Mouse (Mus musculus) embryonic facial prominence, embryonic 14.5 days (tissue): ENCODE results near the gene Gm19668. TPM values are rescaled to one million over a fixed set of nuclear protein-coding genes. Genes with fewer than 3 reads are reported as not detected.
"Not testable (repeated sequence)": the region's sequence is repeated elsewhere in the genome, so short reads cannot be mapped to it uniquely, and the experiment has no call there.

Experiments used
- ATAC-seq: fragments of 200-750 bp; cut with Nextera tagmentation; 2 replicates; pipeline ENCODE4 v1.8.0; 2017; ENCODE audit warnings: low read depth, moderate number of reproducible peaks, moderate TSS enrichment
- DNase-seq: peaks from one replicate; pipeline ENCODE4 v3.0.0-alpha.2; 2015; ENCODE audit warnings: low spot score
- H3K27ac ChIP-seq: fragments of 300-500 bp; sonication (generic); replicated peaks from 2 replicates; pipeline ENCODE4 v1.5.1; 2014; ENCODE audit warnings: low read depth, mild to moderate bottlenecking, low read length, moderate library complexity
- H3K27me3 ChIP-seq: fragments of 300-500 bp; sonication (generic); replicated peaks from 2 replicates; pipeline ENCODE4 v1.6.1; 2014; ENCODE audit warnings: low read length; ENCODE audit not compliant: control insufficient read depth, insufficient read depth
- H3K36me3 ChIP-seq: fragments of 300-500 bp; sonication (generic); 2 replicates; pipeline ENCODE4 v1.6.1; 2014; ENCODE audit warnings: low read length, mixed read lengths; ENCODE audit not compliant: control insufficient read depth, insufficient read depth
- H3K4me1 ChIP-seq: fragments of 300-500 bp; sonication (generic); 2 replicates; pipeline ENCODE4 v1.6.1; 2014; ENCODE audit warnings: antibody characterized with exemption, low read length; ENCODE audit not compliant: control insufficient read depth, insufficient read depth
- H3K4me2 ChIP-seq: fragments of 300-500 bp; sonication (generic); 2 replicates; pipeline ENCODE4 v1.6.1; 2014; ENCODE audit warnings: low read depth, mild to moderate bottlenecking, low read length, moderate library complexity, mixed read lengths
- H3K4me3 ChIP-seq: fragments of 300-500 bp; sonication (generic); 2 replicates; pipeline ENCODE4 v1.5.1; 2014; ENCODE audit warnings: low read depth, mild to moderate bottlenecking, low read length
- H3K9ac ChIP-seq: fragments of 300-500 bp; sonication (generic); 2 replicates; pipeline ENCODE4 v1.6.1; 2014; ENCODE audit warnings: low read depth, mild to moderate bottlenecking, low read length, moderate library complexity, mixed read lengths
- H3K9me3 ChIP-seq: fragments of 300-500 bp; sonication (generic); 2 replicates; pipeline ENCODE4 v1.6.1; 2016; ENCODE audit warnings: low read length; ENCODE audit not compliant: control insufficient read depth
- WGBS: fragments of 180-500 bp; shearing (Covaris S2); extraction: QIAGEN DNeasy Blood & Tissue Kit; methylation state at CpG from one replicate; pipeline ENCODE4 v1.1.7; 2014; 5-methylcytosine and 5-hydroxymethylcytosine counted together
- polyA plus RNA-seq: library from polyadenylated mRNA; unstranded; fragments of >200 nt; fragmentation: Nextera tagmentation; extraction: Ambion mirVana; gene quantifications from 2 replicates; pipeline ENCODE4 v1.2.1, GENCODE M21; 2014

Gm19668 gene
- polyA plus RNA-seq, 1 experiment from 2014 or later, result not detected

- no peaks in the 10 kb centered on the region for H3K27me3 ChIP-seq
- no peak overlapping the region for H3K9ac ChIP-seq
- ATAC-seq, result no peak
- WGBS, result 27% methylated on average over 5 of the region's 5 CpGs
- H3K4me2 ChIP-seq, result no peak overlapping the region
- no peak overlapping the region for H3K27ac ChIP-seq
- H3K9me3 ChIP-seq, result no peaks in the 10 kb centered on the region
- no peaks in the 10 kb centered on the region for H3K4me1 ChIP-seq
- H3K36me3 ChIP-seq, result no peaks in the 10 kb centered on the region
- no peak overlapping the region for H3K4me3 ChIP-seq
- no peak for DNase-seq
Measured at GRCm38 (mm10) chr10:77815514-77815913, 16.6 kb upstream of the Gm19668 start.

GRCm38 (mm10) chr10:77814382-77814781, 15.4 kb upstream of the Gm19668 start, which contains the start of gene Gm2696:
TSS of gene Gm2696 (plus strand) at chr10:77814682.
- DNase-seq (no peak), ATAC-seq (no peak)
- no peaks in the 10 kb centered on the region for H3K4me1 ChIP-seq
- no peaks in the 10 kb centered on the region for H3K36me3 ChIP-seq
- H3K9me3 ChIP-seq, result no peaks in the 10 kb centered on the region
- no peak within 1 kb of the TSS for H3K4me2 ChIP-seq
- no peaks in the 10 kb centered on the region for H3K27me3 ChIP-seq
- H3K27ac ChIP-seq, result no peak within 1 kb of the TSS
- WGBS, result 39% methylated on average over 3 of the region's 4 CpGs
- H3K4me3 ChIP-seq, result no peak within 1 kb of the TSS
- no peak within 1 kb of the TSS for H3K9ac ChIP-seq

- Histone ChIP-seq H3K36me3 (no peaks in the 10 kb centered on the region), H3K4me1 (no peaks in the 10 kb centered on the region), H3K27me3 (no peaks in the 10 kb centered on the region), H3K27ac (no peak within 1 kb of the TSS), H3K9ac (no peak within 1 kb of the TSS), H3K9me3 (no peaks in the 10 kb centered on the region), H3K4me3 (no peak within 1 kb of the TSS), H3K4me2 (no peak within 1 kb of the TSS)
- DNase-seq, result no peak
- ATAC-seq, result no peak
- 50% methylated on average over 3 of the region's 5 CpGs for WGBS
Measured at GRCm38 (mm10) chr10:77811743-77812142, 12.8 kb upstream of the Gm19668 start, which contains the start of gene Gm9507. TSS of gene Gm9507 (minus strand) at chr10:77811843.

GRCm38 (mm10) chr10:77804095-77804494, 5.2 kb upstream of the Gm19668 start:
- Histone ChIP-seq H3K9me3 (no peaks in the 10 kb centered on the region), H3K4me3 (no peak overlapping the region), H3K36me3 (no peaks in the 10 kb centered on the region), H3K9ac (no peak overlapping the region), H3K27ac (no peak overlapping the region), H3K4me1 (no peaks in the 10 kb centered on the region), H3K27me3 (no peaks in the 10 kb centered on the region), H3K4me2 (no peak overlapping the region)
- ATAC-seq, result no peak
- DNase-seq, result no peak
- 77% methylated on average over 3 of the region's 3 CpGs for WGBS

GRCm38 (mm10) chr10:77798164-77798920, 591 bp downstream of the Gm19668 start:
- not testable (repeated sequence) for H3K36me3 ChIP-seq, H3K4me2 ChIP-seq, H3K4me3 ChIP-seq, H3K9ac ChIP-seq, H3K27me3 ChIP-seq, H3K4me1 ChIP-seq, DNase-seq, H3K27ac ChIP-seq, ATAC-seq, H3K9me3 ChIP-seq
- 40% methylated on average over 3 of the region's 3 CpGs for WGBS

GRCm38 (mm10) chr10:77797677-77798076, 1.3 kb downstream of the Gm19668 start:
- WGBS, result 7% methylated on average over 3 of the region's 3 CpGs
- ATAC-seq (no peak), DNase-seq (no peak)
- H3K4me3 ChIP-seq, result no peak overlapping the region
- H3K27ac ChIP-seq, result no peak overlapping the region
- H3K9ac ChIP-seq, result no peak overlapping the region
- H3K9me3 ChIP-seq, result no peaks in the 10 kb centered on the region
- H3K4me2 ChIP-seq, result no peak overlapping the region
- no peaks in the 10 kb centered on the region for H3K36me3 ChIP-seq
- H3K27me3 ChIP-seq, result no peaks in the 10 kb centered on the region
- no peaks in the 10 kb centered on the region for H3K4me1 ChIP-seq

GRCm38 (mm10) chr10:77794976-77795375, 4.0 kb downstream of the Gm19668 start, which contains the start of gene Gm9639:
TSS of gene Gm9639 (minus strand) at chr10:77795076.
- WGBS, result 37% methylated on average over 2 of the region's 2 CpGs

GRCm38 (mm10) chr10:77788621-77789020, 10.3 kb downstream of the Gm19668 start:
- Histone ChIP-seq H3K4me3 (no peak overlapping the region), H3K36me3 (no peaks in the 10 kb centered on the region), H3K4me1 (no peaks in the 10 kb centered on the region), H3K27me3 (no peaks in the 10 kb centered on the region), H3K9me3 (no peaks in the 10 kb centered on the region), H3K4me2 (no peak overlapping the region), H3K27ac (no peak overlapping the region), H3K9ac (no peak overlapping the region)
- 68% methylated on average over 2 of the region's 2 CpGs for WGBS
- ATAC-seq (no peak), DNase-seq (no peak)

More at GRCm38 (mm10) chr10:77794976-77795375, 4.0 kb downstream of the Gm19668 start, which contains the start of gene Gm9639:
- Histone ChIP-seq H3K27ac (no peak within 1 kb of the TSS), H3K36me3 (no peaks in the 10 kb centered on the region), H3K4me1 (no peaks in the 10 kb centered on the region), H3K9ac (no peak within 1 kb of the TSS), H3K27me3 (no peaks in the 10 kb centered on the region), H3K4me2 (no peak within 1 kb of the TSS), H3K4me3 (no peak within 1 kb of the TSS), H3K9me3 (no peaks in the 10 kb centered on the region)
- ATAC-seq (no peak), DNase-seq (no peak)

GRCm38 (mm10) chr10:77787876-77788275, 11.1 kb downstream of the Gm19668 start, which contains the start of gene Gm7137:
TSS of gene Gm7137 (minus strand) at chr10:77788200.
- not testable (repeated sequence) for H3K4me1 ChIP-seq, H3K4me2 ChIP-seq, H3K27ac ChIP-seq, DNase-seq, H3K36me3 ChIP-seq, H3K9ac ChIP-seq, H3K4me3 ChIP-seq, H3K27me3 ChIP-seq, H3K9me3 ChIP-seq, ATAC-seq
- no CpG with 5 or more reads among the region's 1 CpGs for WGBS
